Mouse (Mus musculus) thymus, adult 18-20 months (tissue): ENCODE data around the gene Podnl1.

Experiments used
- DNase-seq, 2 experiments: peaks; one replicate each; pipeline ENCODE4 v3.0.0; 2022; ENCODE audit warnings: mixed read lengths in 2 of 2

Gene Podnl1

DNA sequence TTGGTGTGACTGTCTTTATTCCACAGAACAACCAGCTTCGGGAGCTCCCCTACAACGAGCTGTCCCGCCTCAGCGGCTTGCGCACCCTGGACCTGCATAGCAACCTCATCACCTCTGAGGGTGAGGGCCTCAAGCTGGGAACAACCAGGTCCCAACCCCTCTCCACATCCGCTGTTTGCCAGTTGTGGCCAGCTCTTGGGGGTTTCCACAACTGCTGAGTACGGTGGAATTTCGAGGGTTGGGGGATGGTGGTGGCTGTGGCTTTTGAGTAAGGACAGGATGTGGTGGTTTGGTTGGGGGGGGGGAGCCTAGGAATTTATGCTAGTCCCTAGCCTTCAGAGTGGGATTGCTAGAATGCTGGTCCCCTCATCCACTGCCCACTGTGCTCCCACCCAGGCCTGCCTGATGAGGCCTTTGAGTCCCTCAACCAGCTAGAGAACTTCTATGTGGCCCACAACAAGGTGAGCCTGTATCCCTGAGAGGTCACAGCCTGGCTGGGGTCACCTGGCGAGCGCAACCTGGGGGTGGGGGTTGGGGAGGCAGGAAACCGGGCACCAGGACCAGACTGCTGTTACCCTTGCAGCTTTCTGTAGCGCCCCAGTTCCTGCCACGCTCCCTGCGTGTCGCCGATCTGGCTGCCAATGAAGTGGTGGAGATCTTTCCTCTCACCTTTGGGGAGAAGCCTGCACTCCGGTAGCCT, 1.6 kb downstream of the Podnl1 start:
- DNase-seq = peak; percentile 47 to 71

DNA sequence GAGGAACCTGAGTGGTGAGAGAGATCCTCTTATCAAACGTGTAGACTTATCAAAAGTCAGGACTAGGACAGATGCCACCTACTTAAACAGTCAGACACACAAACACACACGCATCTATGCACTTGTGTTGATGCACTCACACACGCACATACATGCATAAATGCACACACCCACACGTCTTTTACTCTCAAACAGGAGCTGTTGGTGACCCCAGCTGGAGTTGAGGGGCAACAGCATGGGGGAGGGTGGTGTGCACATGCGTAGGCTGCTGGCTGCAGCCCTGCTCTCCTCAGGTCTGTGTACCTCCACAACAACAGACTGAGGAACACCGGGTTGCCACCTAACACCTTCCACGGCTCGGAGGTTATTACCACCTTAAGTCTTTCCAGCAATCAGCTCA, 2.5 kb downstream of the Podnl1 start:
- DNase-seq = peak in 1 of 2 experiments; percentile 52

DNA sequence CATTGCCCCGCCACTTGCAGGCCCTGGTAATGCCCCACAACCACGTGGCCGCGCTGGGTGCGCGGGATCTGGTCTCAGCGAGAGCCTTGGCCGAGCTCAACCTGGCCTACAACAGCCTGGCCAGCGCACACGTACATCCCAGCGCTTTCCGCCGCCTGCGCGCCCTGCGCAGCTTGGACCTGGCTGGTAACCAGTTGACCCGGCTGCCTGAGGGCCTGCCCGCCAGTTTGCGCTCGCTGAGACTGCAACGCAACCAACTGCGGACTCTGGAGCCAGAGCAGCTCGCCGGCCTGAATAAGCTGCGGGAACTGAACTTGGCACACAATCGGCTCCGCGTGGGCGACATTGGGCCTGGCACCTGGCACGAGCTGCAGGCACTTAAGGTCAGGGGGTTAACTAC, 5.0 kb downstream of the Podnl1 start:
- no peak for DNase-seq

- DNase-seq = no peak
These were observed 6.4 kb downstream of the Podnl1 start for GRCm38 (mm10) chr8:84132225-84132624.

- no peak for DNase-seq
These were observed 12.1 kb downstream of the Podnl1 start for GRCm38 (mm10) chr8:84137848-84138247.

DNA sequence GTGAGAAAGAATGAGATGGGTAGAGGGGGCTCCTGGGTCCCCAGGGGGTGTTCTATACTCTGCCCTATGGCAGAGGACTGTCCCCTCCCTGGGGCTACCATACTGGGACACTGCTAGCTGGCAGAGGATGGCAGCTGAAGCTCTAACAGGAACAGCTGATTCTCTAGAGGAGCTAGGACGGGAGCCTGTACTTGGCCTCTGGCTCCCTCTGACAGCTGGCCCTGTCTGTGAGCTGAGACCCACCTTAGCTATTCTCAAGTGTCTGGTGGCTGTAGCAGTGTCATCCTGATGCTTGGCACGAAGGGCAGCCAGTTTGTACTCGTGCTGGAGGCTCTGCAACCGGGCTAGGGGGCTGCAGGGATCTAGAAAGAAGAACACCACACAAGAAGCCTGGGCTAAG, 15.0 kb downstream of the Podnl1 start:
- DNase-seq = no peak

GRCm38 (mm10) chr8:84144636-84145245, 19.0 kb downstream of the Podnl1 start:
- no peak for DNase-seq

GRCm38 (mm10) chr8:84147324-84147766, 21.6 kb downstream of the Podnl1 start:
- no peak for DNase-seq

DNA sequence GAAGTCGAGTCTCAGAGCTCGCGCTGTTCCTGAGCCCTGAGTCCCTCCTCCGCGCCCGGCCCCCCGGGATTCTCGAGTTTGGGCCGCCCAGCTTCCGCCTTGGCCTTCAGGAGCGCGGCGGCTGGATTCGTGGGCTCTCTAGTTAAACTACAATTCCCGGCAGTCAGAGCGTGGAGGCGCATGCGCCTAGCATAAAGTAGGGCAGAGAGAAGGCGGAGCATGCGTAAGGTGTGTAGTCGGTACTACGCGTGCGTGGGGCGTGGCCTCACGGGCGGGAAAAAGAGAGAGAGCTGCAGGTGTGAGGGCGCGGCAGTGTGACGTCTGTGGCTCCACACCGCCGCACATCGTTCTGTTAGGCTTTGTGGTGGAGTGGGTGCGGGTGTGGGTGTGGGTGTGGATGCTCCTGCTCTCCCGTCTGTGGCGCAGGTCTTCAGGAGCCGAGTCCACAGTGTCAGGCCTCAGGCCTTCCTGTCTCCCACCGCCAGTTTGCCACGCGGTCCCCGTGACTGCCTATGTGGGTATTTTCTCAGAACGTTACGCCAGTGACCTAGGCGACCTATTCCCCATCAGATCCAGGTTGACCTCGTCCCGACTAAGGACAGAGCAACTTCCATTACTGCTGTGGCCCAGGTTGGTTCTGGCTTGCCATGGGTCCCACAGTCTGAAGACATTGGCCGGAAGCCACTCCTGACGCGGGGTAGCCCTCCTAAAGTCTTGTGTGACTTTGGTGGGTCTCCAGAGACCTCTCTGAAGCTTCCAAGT, 22.2 kb downstream of the Podnl1 start, which contains the start of the genes Cc2d1a and 4930432K21Rik:
TSS of gene Cc2d1a (minus strand) at position 168 of the 762 bp plus-strand sequence.
TSS of gene 4930432K21Rik (plus strand) at position 257 of the 762 bp plus-strand sequence.
- DNase-seq = peak; percentile 93 to 97

GRCm38 (mm10) chr8:84148531-84148850, 22.7 kb downstream of the Podnl1 start:
- DNase-seq = no peak

- DNase-seq = no peak
These were observed 23.4 kb downstream of the Podnl1 start for GRCm38 (mm10) chr8:84149181-84149580.

DNA sequence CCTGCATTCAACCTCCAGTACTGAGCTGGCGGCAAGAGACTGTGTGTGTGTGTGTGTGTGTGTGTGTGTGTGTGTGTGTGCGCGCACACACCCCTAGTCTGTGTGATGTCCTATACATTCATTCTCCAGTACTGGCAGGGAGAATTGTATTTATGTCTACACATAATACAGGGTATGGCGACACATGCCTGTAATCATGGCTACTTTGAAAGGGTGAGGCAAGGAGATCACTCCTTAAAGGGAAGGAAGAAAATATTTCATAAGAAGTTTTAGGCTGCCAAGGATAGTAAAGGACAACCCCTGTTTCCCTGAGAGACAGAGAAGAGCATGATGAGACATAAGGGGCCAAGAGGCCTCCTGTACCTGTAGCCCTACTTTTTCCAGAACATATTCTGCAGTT, 31.8 kb downstream of the Podnl1 start:
- DNase-seq = no peak

- no peak for DNase-seq
These were observed 41.9 kb downstream of the Podnl1 start for GRCm38 (mm10) chr8:84167696-84168095.

DNA sequence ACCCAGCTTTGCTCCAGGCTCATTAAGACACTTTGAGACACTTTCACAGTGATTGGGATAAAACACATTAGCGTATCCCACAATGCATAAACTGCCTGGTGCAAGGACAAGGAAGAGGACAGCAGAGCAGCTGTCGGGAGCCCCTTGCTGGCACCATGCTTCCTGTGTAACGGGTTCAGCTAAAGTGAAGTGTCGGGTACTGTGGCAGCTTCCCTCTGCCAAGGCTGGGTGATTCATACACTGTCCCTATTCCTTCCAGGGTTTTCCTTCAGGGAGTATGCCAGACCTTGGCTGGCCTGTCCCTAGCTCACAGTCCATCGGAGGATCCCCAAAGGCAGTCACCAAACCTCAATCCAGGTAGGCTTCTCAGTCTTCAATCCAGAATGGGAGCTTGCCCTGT, 44.3 kb downstream of the Podnl1 start:
- no peak for DNase-seq

GRCm38 (mm10) chr8:84173861-84174260, 48.1 kb downstream of the Podnl1 start:
- no peak for DNase-seq

DNA sequence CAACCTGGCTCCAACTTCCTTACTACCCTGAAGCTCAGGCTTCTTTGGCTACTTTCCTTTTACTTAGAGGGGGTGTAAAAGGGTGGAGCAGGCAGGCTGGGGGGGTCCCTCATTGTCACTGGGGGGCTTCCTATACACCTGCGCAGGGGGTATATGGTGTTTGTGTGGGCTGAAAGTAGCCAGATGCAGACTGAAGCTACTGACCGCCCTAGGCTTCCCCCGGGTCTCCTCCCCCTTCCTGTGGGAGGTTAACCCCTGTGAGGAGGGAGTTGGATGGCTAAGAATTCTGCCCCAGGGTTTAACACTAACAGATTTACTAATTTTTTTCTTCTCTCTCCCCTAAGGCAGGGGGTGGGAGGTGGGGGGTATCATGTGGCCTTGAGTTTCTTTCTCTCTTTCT, 50.8 kb downstream of the Podnl1 start:
- no peak for DNase-seq

DNA sequence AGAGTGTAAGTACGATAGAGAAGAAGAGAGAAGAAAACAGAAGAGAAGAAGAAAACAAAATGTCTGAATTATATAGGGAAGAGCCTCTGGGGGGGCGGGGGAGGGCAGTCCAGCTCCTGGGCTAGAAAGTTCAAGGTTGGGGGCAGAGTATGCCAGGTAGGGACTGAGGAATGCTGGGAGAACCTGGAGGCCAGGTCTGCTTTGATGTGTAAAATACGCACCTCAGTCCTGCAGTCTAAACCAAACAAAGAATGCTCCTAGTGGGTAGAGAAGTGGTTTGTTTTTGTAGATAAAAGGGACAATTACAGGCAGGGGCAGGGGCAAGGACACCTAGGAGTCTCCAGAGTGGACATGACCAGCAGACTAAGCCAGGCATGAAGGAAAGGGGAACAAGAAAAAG, 51.6 kb downstream of the Podnl1 start:
- DNase-seq = no peak

- no peak for DNase-seq
These were observed 52.8 kb downstream of the Podnl1 start for GRCm38 (mm10) chr8:84178592-84178991.

GRCm38 (mm10) chr8:84179946-84180345, 54.2 kb downstream of the Podnl1 start:
- no peak for DNase-seq

DNA sequence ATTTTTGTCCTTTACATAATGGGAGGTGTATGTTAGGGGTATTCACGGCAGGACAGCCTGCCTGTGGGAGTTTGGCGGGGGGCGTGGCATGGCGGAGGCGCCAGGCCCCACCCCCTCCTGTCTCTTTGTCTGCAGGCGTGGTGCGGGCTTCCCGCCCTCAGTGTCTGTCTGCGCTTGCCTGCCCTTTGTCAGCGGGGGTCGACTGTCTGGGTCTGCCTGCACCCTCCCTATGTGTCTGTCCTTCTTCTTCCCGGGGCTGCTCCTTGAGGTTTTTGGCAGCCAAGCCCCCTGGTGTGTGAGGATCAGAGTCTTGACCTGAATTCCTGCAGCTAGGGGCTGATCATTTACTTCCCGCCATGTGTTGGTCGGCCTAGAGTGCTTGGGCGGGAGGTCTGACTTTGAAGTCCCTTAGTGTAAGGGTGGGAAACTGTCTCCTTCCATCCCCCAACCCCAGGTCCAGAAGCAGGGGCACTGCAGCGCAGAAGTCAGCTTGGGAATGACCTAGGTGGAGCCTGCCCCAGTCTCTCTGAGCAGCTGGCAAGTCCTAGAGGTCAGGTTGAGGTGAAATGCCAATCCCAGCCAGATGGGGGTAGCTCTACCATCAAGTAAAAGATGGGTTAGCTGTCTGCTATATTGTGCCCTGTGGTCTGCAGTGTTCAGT, 54.9 kb downstream of the Podnl1 start:
- peak; percentile 64 for DNase-seq
